Mouse (Mus musculus): ENCODE measurements at regions not wholly inside any gene's neighbourhood (a gene's known extent, or its start where the extent isn't known, plus 50 kb on each side); places are given as distances from the start of the nearest gene placed in this dataset.

DNA sequence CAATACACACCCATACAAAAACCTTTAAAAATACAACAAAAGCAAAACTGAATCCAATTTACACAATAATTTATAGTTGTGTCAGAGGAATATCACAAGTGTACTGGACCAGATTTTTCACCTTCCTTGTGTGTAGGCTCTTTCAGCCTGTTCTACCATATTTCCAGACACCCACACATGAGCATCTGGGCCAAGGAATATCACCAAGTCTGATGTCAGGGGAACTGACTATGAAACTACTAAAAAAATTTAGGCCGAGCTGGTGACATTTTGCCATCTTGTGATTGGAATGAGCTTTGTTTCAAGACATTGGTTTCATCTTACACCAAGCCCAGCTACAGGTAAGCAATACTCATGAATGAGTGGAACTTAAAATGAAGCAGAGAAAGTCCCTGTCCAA lies 234.9 kb upstream of the Emcn start:
- TF ChIP-seq CTCF (IDR thresholded peaks at IDR 0.05; ENCODE audit: low read depth, low read length): no peak
- no peak for TF ChIP-seq POLR2AphosphoS5 (IDR thresholded peaks at IDR 0.05; ENCODE audit: insufficient replicate concordance, low read depth, low read length)
- TF ChIP-seq GATA1 (IDR thresholded peaks at IDR 0.05; ENCODE audit: borderline replicate concordance, low read length): no peak
- no peak for TF ChIP-seq TAL1 (conservative IDR thresholded peaks at IDR 0.05; ENCODE audit: low read depth, low read length)
- TF ChIP-seq GATA2 (IDR thresholded peaks at IDR 0.05; ENCODE audit: borderline replicate concordance, low read depth, low read length): no peak

All from G1E (cell line).